ENCODE assay signal across 9 mouse cellular contexts in genomic region chr13:107677091-107677470, GRCm38 (mm10).
DNase-seq lines count a peak whose midpoint lies in the region; ATAC-seq and TF ChIP-seq lines count a peak whose summit lies in the region.
"Had no signal": no experiment of that assay in that cellular context is flagged by ENCODE, and none has a peak within 500 bp of the region (broad histone marks: within the 10 kb centered on the region; RNA-seq: fewer than 3 reads in every experiment).

No protein-coding gene starts in this region.

- H3K36me3 ChIP-seq in forebrain, embryonic 10.5 days (replicated peaks): no peaks in the 10 kb centered on the region
- no peaks in the 10 kb centered on the region for H3K36me3 ChIP-seq in forebrain, embryonic 12.5 days (replicated peaks)
- H3K36me3 ChIP-seq in liver, adult 2 months (ENCODE audit: control insufficient read depth, insufficient read depth, low read length): no peaks in the 10 kb centered on the region
- no peaks in the 10 kb centered on the region for H3K36me3 ChIP-seq in heart, postnatal 0 days (replicated peaks; ENCODE audit: control insufficient read depth, insufficient read depth, low read length)
- no peaks in the 10 kb centered on the region for H3K36me3 ChIP-seq in neural tube, embryonic 15.5 days
- H3K36me3 ChIP-seq: embryonic facial prominence, embryonic 12.5 days had no signal

- no peak overlapping the region for H3K4me2 ChIP-seq in forebrain, embryonic 12.5 days
- no peak overlapping the region for H3K4me2 ChIP-seq in heart, postnatal 0 days (ENCODE audit: low read depth, low read length)
- no peak overlapping the region for H3K4me2 ChIP-seq in neural tube, embryonic 15.5 days
- H3K4me2 ChIP-seq: embryonic facial prominence, embryonic 12.5 days had no signal

- peaks cover 8% of the 10 kb centered on the region; the same call in 1 of the 2 replicates for H3K27me3 ChIP-seq in forebrain, embryonic 10.5 days (ENCODE audit: poor library complexity, severe bottlenecking)
- peaks cover 5% of the 10 kb centered on the region for H3K27me3 ChIP-seq in forebrain, embryonic 12.5 days
- H3K27me3 ChIP-seq in liver, adult 2 months (ENCODE audit: control insufficient read depth, insufficient read depth, low read length): no peaks in the 10 kb centered on the region; the same call in 1 of the 2 replicates
- H3K27me3 ChIP-seq in heart, postnatal 0 days (ENCODE audit: control insufficient read depth, insufficient read depth, low read length): 0 out of 2 replicates have a peak, but pooled peaks cover 4% of the 10 kb centered on the region
- H3K27me3 ChIP-seq in neural tube, embryonic 15.5 days (replicated peaks): no peaks in the 10 kb centered on the region
- H3K27me3 ChIP-seq: embryonic facial prominence, embryonic 12.5 days had no signal

- peaks cover 33% of the 10 kb centered on the region for H3K4me1 ChIP-seq in forebrain, embryonic 10.5 days
- peaks cover 17% of the 10 kb centered on the region for H3K4me1 ChIP-seq in forebrain, embryonic 12.5 days
- 0 out of 2 replicates have a peak, but pooled peaks cover 2% of the 10 kb centered on the region for H3K4me1 ChIP-seq in liver, adult 2 months (ENCODE audit: control insufficient read depth, insufficient read depth, low read length)
- no peaks in the 10 kb centered on the region; the same call in 1 of the 2 replicates for H3K4me1 ChIP-seq in heart, postnatal 0 days (ENCODE audit: control insufficient read depth, insufficient read depth)
- peaks cover 16% of the 10 kb centered on the region for H3K4me1 ChIP-seq in neural tube, embryonic 15.5 days

- no peaks in the 10 kb centered on the region for H3K79me2 ChIP-seq in liver, adult 2 months (ENCODE audit: control insufficient read depth, insufficient read depth, low read length)

- no peak overlapping the region for H3K4me3 ChIP-seq in forebrain, embryonic 10.5 days
- H3K4me3 ChIP-seq in forebrain, embryonic 12.5 days (replicated peaks): no peak overlapping the region
- H3K4me3 ChIP-seq in liver, adult 2 months (ENCODE audit: insufficient read depth, low read depth, low read length): no peak overlapping the region
- no peak overlapping the region for H3K4me3 ChIP-seq in heart, postnatal 0 days (ENCODE audit: low read depth, low read length)
- H3K4me3 ChIP-seq in neural tube, embryonic 15.5 days (replicated peaks): no peak overlapping the region
- H3K4me3 ChIP-seq: embryonic facial prominence, embryonic 12.5 days had no signal

- no peaks in the 10 kb centered on the region for H3K9me3 ChIP-seq in forebrain, embryonic 10.5 days
- no peaks in the 10 kb centered on the region for H3K9me3 ChIP-seq in forebrain, embryonic 12.5 days
- H3K9me3 ChIP-seq in heart, postnatal 0 days (replicated peaks; ENCODE audit: control insufficient read depth, low read length): no peaks in the 10 kb centered on the region
- no peaks in the 10 kb centered on the region for H3K9me3 ChIP-seq in neural tube, embryonic 15.5 days (replicated peaks)
- H3K9me3 ChIP-seq: embryonic facial prominence, embryonic 12.5 days had no signal

- no peak for DNase-seq in forebrain, embryonic 10.5 days (ENCODE audit: extremely low spot score, low spot score)
- no peak for DNase-seq in liver, adult 2 months (ENCODE audit: extremely low read depth, low read depth, low spot score)
- DNase-seq in liver: no peak
- DNase-seq in heart, postnatal 0 days (ENCODE audit: low spot score): no peak
- DNase-seq in Muller cell, postnatal 12 days (ENCODE audit: inconsistent ontology term): no peak
- no peak for DNase-seq in cerebellum, adult 9-11 months

- no peak for TF ChIP-seq CTCF in liver, adult 2 months (IDR thresholded peaks at IDR 0.05; ENCODE audit: low read depth, low read length)
- no peak for TF ChIP-seq CTCF in heart, postnatal 0 days (IDR thresholded peaks at IDR 0.05; ENCODE audit: low read depth)

- TF ChIP-seq POLR2A in liver, adult 2 months (IDR thresholded peaks at IDR 0.05; ENCODE audit: extremely low read depth, insufficient read depth, low read length): no peak

- WGBS in forebrain, embryonic 10.5 days: 66% methylated on average over 8 of the region's 8 CpGs
- WGBS in forebrain, embryonic 12.5 days: 66% methylated on average over 8 of the region's 8 CpGs
- 60% methylated on average over 8 of the region's 8 CpGs for WGBS in liver, adult 2 months
- 49% methylated on average over 8 of the region's 8 CpGs for WGBS in heart, postnatal 0 days
- 57% methylated on average over 8 of the region's 8 CpGs for WGBS in neural tube, embryonic 15.5 days

- H3K27ac ChIP-seq in forebrain, embryonic 10.5 days: peak overlapping the region; percentile 78
- no peak overlapping the region for H3K27ac ChIP-seq in forebrain, embryonic 12.5 days
- peak overlapping the region; percentile 75 for H3K27ac ChIP-seq in liver, adult 2 months (replicated peaks; ENCODE audit: insufficient read depth, low read depth, low read length)
- H3K27ac ChIP-seq in heart, postnatal 0 days (ENCODE audit: low read depth): peak overlapping the region; percentile 64
- H3K27ac ChIP-seq in neural tube, embryonic 15.5 days (replicated peaks): peak overlapping the region; percentile 58

- no peak for ATAC-seq in forebrain, embryonic 12.5 days (ENCODE audit: low FRiP score)
- no peak for ATAC-seq in heart, postnatal 0 days (ENCODE audit: insufficient read depth, low read depth)
- no peak for ATAC-seq in neural tube, embryonic 15.5 days (ENCODE audit: low FRiP score)

- no peak overlapping the region for H3K9ac ChIP-seq in forebrain, embryonic 12.5 days
- H3K9ac ChIP-seq in liver, adult 2 months (ENCODE audit: low read depth, low read length): no peak overlapping the region
- no peak overlapping the region for H3K9ac ChIP-seq in heart, postnatal 0 days (replicated peaks; ENCODE audit: low read depth, low read length)
- no peak overlapping the region for H3K9ac ChIP-seq in neural tube, embryonic 15.5 days (replicated peaks)
- H3K9ac ChIP-seq: embryonic facial prominence, embryonic 12.5 days had no signal

- no peak for TF ChIP-seq EP300 in heart, postnatal 0 days (IDR thresholded peaks at IDR 0.05; ENCODE audit: low read depth)
